Mouse (Mus musculus): ENCODE results near the gene Fbxo46. TPM values are rescaled to one million over a fixed set of nuclear protein-coding genes. Genes with fewer than 3 reads are reported as not detected.
A peak's percentile ranks its signal among the peaks of the same experiment; 100 is the strongest.

The Fbxo46 gene
- polyA plus RNA-seq, 1 experiment from 2014 or later, result 18.4 TPM

DNA sequence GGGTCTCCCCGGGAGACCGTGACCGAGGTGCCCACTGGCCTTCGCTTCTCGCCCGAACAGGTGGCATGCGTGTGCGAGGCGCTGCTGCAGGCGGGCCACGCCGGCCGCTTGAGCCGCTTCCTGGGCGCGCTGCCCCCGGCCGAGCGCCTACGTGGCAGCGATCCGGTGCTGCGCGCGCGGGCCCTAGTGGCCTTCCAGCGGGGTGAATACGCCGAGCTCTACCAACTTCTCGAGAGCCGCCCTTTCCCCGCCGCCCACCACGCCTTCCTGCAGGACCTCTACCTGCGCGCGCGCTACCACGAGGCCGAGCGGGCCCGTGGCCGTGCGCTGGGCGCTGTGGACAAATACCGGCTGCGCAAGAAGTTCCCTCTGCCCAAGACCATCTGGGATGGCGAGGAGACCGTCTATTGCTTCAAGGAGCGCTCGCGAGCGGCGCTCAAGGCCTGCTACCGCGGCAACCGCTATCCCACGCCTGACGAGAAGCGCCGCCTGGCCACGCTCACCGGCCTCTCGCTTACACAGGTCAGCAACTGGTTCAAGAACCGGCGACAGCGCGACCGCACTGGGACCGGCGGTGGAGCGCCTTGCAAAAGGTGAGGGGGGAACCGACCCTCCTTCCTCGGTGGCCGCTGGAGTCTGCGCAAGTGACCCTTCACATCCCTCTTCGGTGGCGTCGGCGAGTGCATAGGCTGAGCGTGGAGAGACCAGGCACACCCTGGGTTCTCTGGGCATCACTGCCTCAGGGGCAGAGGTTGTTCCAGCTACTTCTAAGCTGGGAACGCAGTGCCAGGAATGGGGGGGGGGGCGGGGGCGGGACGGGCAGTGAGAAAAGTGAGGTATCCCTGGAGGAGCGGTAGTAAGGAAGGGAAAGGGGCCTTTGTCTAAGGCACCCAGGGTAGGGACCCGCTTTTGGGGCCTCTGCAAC is 24.6 kb upstream of the Fbxo46 start:
- H3K4me1 ChIP-seq, result peaks cover 72% of the 10 kb centered on the region
- H3K27me3 ChIP-seq (ENCODE audit: poor library complexity, severe bottlenecking), result peaks cover 24% of the 10 kb centered on the region
- H3K4me3 ChIP-seq, result peak overlapping the region; percentile 87
- under 1% methylated on average over 87 of the region's 87 CpGs for WGBS
- H3K36me3 ChIP-seq (replicated peaks), result peaks cover 37% of the 10 kb centered on the region
- peak overlapping the region; percentile 97 for H3K27ac ChIP-seq
- DNase-seq (ENCODE audit: extremely low spot score, low spot score), result peak; percentile 65
- H3K9me3 ChIP-seq, result no peaks in the 10 kb centered on the region

DNA sequence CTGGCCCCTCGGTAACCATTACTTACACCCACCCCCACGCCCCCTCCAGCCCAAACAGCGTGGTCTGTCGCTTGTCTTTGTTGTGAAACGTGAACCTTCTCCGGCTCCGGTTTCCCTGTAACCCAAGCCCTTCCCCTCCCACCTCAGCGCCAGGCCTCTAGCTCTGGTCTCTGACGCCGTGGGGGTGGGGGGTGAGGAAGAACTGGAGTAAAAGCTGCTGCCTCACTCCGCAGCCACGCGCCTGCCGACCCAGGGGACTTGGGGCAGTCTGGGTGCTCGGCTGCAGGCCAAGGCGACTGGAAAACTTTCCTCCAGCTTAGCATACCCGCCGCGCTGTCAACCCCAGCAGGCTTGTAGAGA is 23.9 kb upstream of the Fbxo46 start:
- Histone ChIP-seq H3K9me3 (no peaks in the 10 kb centered on the region), H3K27me3 (ENCODE audit: poor library complexity, severe bottlenecking) (peaks cover 18% of the 10 kb centered on the region), H3K36me3 (replicated peaks) (peaks cover 31% of the 10 kb centered on the region), H3K4me1 (peaks cover 72% of the 10 kb centered on the region), H3K4me3 (peak overlapping the region; percentile 87), H3K27ac (peak overlapping the region; percentile 97)
- WGBS, result 0% methylated on average over 19 of the region's 19 CpGs
- DNase-seq (ENCODE audit: extremely low spot score, low spot score), result peak; percentile 76

- H3K4me1 ChIP-seq, result peaks cover 66% of the 10 kb centered on the region
- 55% methylated on average over 5 of the region's 5 CpGs for WGBS
- peak overlapping the region; percentile 97 for H3K27ac ChIP-seq
- H3K27me3 ChIP-seq (ENCODE audit: poor library complexity, severe bottlenecking), result peaks cover 10% of the 10 kb centered on the region
- H3K4me3 ChIP-seq, result peak overlapping the region; percentile 87
- DNase-seq (ENCODE audit: extremely low spot score, low spot score), result no peak
- H3K36me3 ChIP-seq (replicated peaks), result peaks cover 23% of the 10 kb centered on the region
- H3K9me3 ChIP-seq, result no peaks in the 10 kb centered on the region
These were observed 23.2 kb upstream of the Fbxo46 start for GRCm38 (mm10) chr7:19096421-19096976.

DNA sequence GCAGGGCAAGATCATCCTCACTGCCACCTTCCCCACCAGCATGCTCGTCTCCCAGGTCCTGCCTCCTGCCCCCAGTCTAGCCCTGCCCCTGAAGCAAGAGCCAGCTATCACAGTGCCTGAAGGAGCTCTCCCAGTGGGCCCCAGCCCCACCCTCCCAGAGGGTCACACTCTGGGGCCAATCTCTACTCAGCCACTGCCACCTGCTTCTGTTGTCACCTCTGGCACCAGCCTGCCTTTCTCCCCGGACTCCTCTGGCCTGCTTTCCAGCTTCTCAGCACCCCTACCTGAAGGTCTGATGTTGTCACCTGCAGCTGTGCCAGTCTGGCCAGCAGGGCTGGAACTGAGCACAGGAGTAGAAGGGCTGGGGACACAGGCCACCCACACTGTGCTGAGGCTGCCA is 22.4 kb upstream of the Fbxo46 start:
- H3K4me1 ChIP-seq, result peaks cover 59% of the 10 kb centered on the region
- H3K27ac ChIP-seq, result peak overlapping the region; percentile 13; the same call in 1 of the 2 replicates
- H3K9me3 ChIP-seq, result no peaks in the 10 kb centered on the region
- H3K36me3 ChIP-seq (replicated peaks), result peaks cover 17% of the 10 kb centered on the region
- H3K27me3 ChIP-seq (ENCODE audit: poor library complexity, severe bottlenecking), result peaks cover 3% of the 10 kb centered on the region
- no peak for DNase-seq (ENCODE audit: extremely low spot score, low spot score)
- H3K4me3 ChIP-seq, result peak overlapping the region; percentile 87; the same call in 1 of the 2 replicates
- 71% methylated on average over 2 of the region's 2 CpGs for WGBS

DNA sequence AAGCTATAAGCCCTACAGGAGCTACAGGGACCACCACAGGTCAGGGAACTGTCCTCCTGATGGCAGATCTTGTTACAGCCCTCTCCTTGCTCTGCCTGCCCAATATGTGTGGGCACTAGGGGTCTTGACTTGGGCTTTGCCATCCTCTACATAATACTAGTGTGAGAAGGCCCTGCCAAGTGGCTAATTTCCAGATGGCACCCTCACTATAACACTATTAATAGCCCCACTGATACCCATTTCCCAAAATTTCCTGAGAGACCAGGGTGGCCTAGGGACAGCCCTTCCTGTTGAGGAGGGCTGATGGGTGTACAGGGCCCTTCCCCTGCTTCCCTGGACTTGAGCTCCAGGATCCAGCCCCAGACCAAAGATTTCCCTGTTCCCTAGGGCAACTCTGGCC is 21.8 kb upstream of the Fbxo46 start:
- peaks cover 53% of the 10 kb centered on the region for H3K4me1 ChIP-seq
- peaks cover 17% of the 10 kb centered on the region for H3K36me3 ChIP-seq (replicated peaks)
- no peaks in the 10 kb centered on the region for H3K9me3 ChIP-seq
- no peaks in the 10 kb centered on the region for H3K27me3 ChIP-seq (ENCODE audit: poor library complexity, severe bottlenecking)
- no peak overlapping the region; the same call in 1 of the 2 replicates for H3K27ac ChIP-seq
- H3K4me3 ChIP-seq, result peak overlapping the region; percentile 87; the same call in 1 of the 2 replicates
- DNase-seq (ENCODE audit: extremely low spot score, low spot score), result no peak

GRCm38 (mm10) chr7:19098811-19099210 is 20.8 kb upstream of the Fbxo46 start:
- Histone ChIP-seq H3K36me3 (replicated peaks) (peaks cover 17% of the 10 kb centered on the region), H3K27me3 (ENCODE audit: poor library complexity, severe bottlenecking) (no peaks in the 10 kb centered on the region), H3K27ac (no peak overlapping the region), H3K4me3 (no peak overlapping the region), H3K4me1 (peaks cover 43% of the 10 kb centered on the region), H3K9me3 (no peaks in the 10 kb centered on the region)
- 57% methylated on average over 7 of the region's 7 CpGs for WGBS
- no peak for DNase-seq (ENCODE audit: extremely low spot score, low spot score)

GRCm38 (mm10) chr7:19100290-19100689 is 19.4 kb upstream of the Fbxo46 start:
- no peak for DNase-seq (ENCODE audit: extremely low spot score, low spot score)
- H3K4me3 ChIP-seq, result no peak overlapping the region
- WGBS, result 86% methylated on average over 1 of the region's 1 CpGs

DNA sequence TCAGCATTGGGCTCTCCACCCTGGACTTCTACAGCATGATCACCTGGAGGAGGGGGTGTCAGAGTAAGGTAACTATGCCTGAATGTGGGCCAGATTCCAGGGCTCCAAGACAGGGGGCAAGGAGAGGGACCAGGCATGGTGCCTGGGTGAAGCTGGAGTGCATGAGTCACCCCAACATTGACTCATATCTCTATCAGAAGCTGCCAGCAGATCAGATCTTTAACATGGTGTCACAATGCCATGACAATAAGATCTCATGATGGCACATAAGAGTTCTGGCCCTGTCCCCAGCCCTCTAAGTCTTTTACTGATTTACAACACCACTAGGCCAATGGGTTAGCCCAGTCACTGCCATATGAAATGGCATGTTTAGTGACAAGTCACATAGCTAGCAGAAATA is 15.9 kb upstream of the Fbxo46 start:
- H3K4me3 ChIP-seq, result no peak overlapping the region
- no peaks in the 10 kb centered on the region for H3K9me3 ChIP-seq
- H3K27me3 ChIP-seq (ENCODE audit: poor library complexity, severe bottlenecking), result no peaks in the 10 kb centered on the region
- H3K27ac ChIP-seq, result no peak overlapping the region
- H3K36me3 ChIP-seq (replicated peaks), result no peaks in the 10 kb centered on the region
- H3K4me1 ChIP-seq, result peaks cover 2% of the 10 kb centered on the region
- DNase-seq (ENCODE audit: extremely low spot score, low spot score), result no peak

More at GRCm38 (mm10) chr7:19100290-19100689, 19.4 kb upstream of the Fbxo46 start:
- Histone ChIP-seq H3K4me1 (peaks cover 34% of the 10 kb centered on the region), H3K27me3 (ENCODE audit: poor library complexity, severe bottlenecking) (no peaks in the 10 kb centered on the region), H3K36me3 (replicated peaks) (peaks cover 17% of the 10 kb centered on the region), H3K9me3 (no peaks in the 10 kb centered on the region), H3K27ac (no peak overlapping the region)

GRCm38 (mm10) chr7:19104486-19104885 is 15.2 kb upstream of the Fbxo46 start:
- WGBS, result 87% methylated on average over 2 of the region's 2 CpGs
- Histone ChIP-seq H3K4me1 (no peaks in the 10 kb centered on the region), H3K27me3 (ENCODE audit: poor library complexity, severe bottlenecking) (no peaks in the 10 kb centered on the region), H3K4me3 (no peak overlapping the region), H3K9me3 (no peaks in the 10 kb centered on the region), H3K27ac (no peak overlapping the region), H3K36me3 (replicated peaks) (no peaks in the 10 kb centered on the region)
- DNase-seq (ENCODE audit: extremely low spot score, low spot score), result no peak

GRCm38 (mm10) chr7:19107436-19107835 is 12.2 kb upstream of the Fbxo46 start:
- DNase-seq (ENCODE audit: extremely low spot score, low spot score), result no peak
- WGBS, result 72% methylated on average over 3 of the region's 3 CpGs

DNA sequence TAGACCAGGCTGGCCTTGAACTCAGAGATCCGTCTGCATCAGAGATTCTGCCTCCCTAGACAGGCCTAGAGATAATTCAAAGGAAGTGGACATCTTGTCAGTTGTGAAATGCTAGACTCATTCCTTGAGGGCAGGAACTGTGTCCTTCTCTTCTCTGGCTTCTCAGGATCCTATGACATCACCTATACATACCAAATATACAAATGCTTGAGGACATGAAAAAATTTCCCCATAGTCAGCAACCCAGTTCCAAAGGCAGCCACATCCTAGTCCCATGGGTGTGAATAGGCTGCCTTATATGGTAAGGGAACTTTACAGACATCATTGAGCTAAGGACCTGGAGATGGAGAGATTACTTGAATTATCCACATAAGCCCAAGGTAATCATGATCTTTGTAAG is 10.1 kb upstream of the Fbxo46 start:
- Histone ChIP-seq H3K4me3 (no peak overlapping the region), H3K27me3 (ENCODE audit: poor library complexity, severe bottlenecking) (no peaks in the 10 kb centered on the region), H3K4me1 (no peaks in the 10 kb centered on the region), H3K9me3 (no peaks in the 10 kb centered on the region), H3K36me3 (replicated peaks) (no peaks in the 10 kb centered on the region), H3K27ac (no peak overlapping the region)
- no peak for DNase-seq (ENCODE audit: extremely low spot score, low spot score)
- WGBS, result 85% methylated on average over 1 of the region's 1 CpGs

More at GRCm38 (mm10) chr7:19107436-19107835, 12.2 kb upstream of the Fbxo46 start:
- no peak overlapping the region for H3K4me3 ChIP-seq
- H3K4me1 ChIP-seq, result no peaks in the 10 kb centered on the region
- no peak overlapping the region for H3K27ac ChIP-seq
- no peaks in the 10 kb centered on the region for H3K27me3 ChIP-seq (ENCODE audit: poor library complexity, severe bottlenecking)
- H3K36me3 ChIP-seq (replicated peaks), result no peaks in the 10 kb centered on the region
- no peaks in the 10 kb centered on the region for H3K9me3 ChIP-seq

DNA sequence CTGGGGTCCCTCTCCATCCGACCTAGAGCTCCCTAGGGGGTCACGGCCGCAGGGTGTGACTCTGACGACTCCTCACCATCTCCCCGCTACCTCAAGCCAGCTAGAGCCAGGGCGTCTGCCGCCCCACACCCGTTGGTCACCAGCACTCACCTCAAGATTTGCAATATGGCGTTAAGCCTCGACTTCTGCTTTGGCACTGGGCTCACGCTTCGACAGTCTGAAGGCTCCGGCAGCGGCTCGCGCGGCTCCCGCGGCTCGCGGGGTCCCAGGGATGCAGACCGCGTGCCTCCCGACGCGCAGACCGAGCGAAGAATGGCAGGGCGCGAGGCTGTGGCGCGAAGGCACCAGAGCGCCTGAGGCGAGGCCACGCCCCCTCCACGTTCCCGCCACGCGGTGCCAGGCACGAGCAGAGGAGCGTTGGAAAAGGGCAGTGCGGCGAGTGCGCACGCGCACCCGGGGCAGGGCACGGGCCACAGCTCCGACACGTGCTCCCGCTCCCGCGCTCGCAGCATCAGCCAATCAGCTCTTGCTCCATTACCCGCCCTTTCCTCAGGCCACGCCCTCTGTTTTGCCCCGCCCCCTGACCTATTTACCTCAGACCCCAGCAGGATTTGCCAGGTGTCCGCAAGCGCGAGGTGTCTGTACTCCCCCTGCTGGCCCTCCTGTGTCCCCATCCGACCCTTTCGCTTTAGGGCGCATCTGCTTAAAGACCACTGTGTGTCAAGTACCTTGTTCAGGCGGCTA is 1.5 kb upstream of the Fbxo46 start, which contains the start of gene Gm4969:
TSS of gene Gm4969 (minus strand) at position 341 of the 744 bp plus-strand sequence.
- DNase-seq (ENCODE audit: extremely low spot score, low spot score), result peak; percentile 68
- Histone ChIP-seq H3K36me3 (replicated peaks) (peaks cover 14% of the 10 kb centered on the region), H3K9me3 (peaks cover 33% of the 10 kb centered on the region), H3K4me1 (peaks cover 18% of the 10 kb centered on the region), H3K27me3 (ENCODE audit: poor library complexity, severe bottlenecking) (peaks cover 18% of the 10 kb centered on the region), H3K27ac (peak within 1 kb of the TSS; percentile 58), H3K4me3 (peak within 1 kb of the TSS; percentile 84)
- 22% methylated on average over 64 of the region's 64 CpGs for WGBS
